Mouse (Mus musculus) layer of hippocampus, adult 9-11 months (tissue): Measurements from ENCODE around the gene Syne4.

Source experiments
- DNase-seq: peaks from one replicate; pipeline ENCODE4 v3.0.0; 2022

Syne4 gene

DNA sequence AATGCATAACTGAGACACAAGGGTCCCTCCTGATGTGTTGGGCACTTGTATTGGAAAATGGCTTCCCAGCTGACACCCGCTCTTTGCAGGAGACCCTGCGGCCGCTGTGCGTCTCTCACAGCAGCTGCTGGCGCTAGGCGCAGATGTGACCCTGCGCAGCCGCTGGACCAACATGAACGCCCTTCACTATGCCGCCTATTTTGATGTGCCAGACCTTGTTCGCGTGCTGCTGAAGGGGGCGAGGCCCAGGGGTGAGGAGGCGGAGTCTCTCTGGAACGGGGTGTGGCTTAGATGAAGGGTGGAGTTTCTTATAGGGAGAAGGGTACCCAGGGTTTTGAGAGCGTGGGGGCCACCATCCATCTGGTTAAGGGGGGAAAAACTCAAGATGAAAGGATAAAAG, 17.3 kb upstream of the Syne4 start:
- DNase-seq = no peak

DNA sequence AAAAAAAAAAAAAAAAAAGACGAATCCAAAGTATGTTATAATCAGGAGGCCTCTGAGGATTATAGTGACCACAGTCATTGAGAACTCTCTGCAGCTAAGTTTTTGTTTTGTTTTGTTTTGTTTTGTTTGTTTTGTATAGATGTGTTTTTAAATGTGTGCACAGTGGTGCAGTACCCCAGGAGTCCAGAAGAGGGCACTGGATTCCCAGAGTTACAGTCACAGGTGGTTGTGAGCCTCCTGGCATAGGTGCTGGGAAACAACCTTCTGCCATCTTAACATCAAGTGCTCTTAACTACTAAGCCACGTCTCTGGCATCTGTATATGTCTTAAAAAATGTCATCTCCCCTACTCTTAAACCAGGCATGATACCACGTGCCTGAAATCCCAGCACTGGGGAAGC, 13.7 kb upstream of the Syne4 start:
- DNase-seq = no peak

DNA sequence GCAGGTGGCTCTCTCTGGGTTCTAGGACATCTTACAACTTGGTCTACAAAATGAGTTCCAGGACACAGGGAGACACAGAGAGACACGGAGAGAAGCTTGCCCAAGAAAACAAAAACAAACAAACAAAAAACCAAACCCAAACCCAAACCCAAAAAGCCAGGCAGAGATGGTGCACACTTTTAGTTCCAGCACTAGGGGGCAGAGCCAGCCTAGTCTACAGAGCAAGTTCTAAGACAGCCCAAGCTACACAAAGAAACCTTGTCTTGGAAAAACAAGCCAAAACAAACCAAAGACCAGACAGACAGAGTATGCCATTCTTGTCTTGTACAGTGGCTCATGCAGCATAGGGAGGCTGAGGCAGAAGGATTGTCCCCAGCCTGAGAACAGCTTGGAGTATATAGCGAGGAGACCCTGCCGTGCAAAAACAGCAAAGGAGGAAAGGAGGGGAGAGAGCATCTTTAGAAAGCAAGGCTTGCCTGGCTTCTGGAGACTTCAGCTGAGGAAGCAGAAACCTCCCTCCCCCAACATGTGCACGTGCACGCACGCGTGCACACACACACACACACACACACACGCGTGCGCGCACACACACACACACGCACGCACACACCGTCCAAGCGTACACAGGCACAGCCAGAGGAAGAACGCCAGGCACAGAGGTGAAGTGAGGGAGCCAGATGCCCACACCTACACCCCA, 8.4 kb upstream of the Syne4 start:
- no peak for DNase-seq

DNA sequence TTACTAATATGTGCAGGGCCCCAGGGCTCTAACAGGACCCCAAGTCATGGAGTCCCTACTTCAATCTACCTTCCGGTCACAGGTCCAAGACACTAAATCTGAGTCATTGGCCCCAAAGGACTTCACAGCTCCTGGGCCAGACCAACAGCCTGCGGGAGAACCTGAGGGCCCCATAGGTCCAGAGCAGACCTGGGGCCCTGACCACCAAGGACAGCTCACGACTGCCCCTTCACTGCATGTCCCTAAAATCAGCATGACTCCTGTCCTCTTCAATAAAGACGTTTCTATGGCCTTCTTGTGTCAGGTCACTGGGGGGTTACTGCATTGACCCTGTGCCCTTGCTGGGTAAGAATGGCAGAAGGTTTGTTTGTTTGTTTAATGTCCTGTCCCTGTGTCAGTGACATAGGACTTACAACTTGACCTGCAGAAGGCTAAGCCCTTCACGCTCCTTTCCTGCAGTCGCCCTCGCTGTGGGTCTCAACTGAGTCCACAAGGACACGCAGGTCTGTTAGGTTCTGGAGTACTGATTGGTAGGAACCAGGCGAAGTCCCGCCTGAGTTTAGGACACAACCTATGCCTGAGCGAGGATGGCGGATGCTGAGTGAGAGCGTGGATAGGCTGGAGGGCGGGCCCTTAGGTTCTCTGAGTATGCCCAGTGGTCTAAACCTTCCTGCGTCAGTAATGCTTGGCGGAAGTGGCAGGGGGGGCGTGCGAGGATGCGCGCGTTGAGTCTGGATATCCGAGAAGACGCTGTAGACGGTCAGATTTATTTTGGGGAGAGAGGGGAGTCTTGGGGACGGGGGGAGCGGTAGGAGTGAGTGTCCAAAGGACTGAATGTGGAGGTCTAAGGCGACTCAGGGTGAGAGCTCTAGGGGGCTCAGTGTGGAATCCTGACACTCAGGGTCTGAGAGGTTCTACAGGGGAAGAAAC, 6.3 kb upstream of the Syne4 start, which contains the start of gene Alkbh6:
TSS of gene Alkbh6 (plus strand) at position 642 of the 930 bp plus-strand sequence.
- peak; percentile 98 for DNase-seq

DNA sequence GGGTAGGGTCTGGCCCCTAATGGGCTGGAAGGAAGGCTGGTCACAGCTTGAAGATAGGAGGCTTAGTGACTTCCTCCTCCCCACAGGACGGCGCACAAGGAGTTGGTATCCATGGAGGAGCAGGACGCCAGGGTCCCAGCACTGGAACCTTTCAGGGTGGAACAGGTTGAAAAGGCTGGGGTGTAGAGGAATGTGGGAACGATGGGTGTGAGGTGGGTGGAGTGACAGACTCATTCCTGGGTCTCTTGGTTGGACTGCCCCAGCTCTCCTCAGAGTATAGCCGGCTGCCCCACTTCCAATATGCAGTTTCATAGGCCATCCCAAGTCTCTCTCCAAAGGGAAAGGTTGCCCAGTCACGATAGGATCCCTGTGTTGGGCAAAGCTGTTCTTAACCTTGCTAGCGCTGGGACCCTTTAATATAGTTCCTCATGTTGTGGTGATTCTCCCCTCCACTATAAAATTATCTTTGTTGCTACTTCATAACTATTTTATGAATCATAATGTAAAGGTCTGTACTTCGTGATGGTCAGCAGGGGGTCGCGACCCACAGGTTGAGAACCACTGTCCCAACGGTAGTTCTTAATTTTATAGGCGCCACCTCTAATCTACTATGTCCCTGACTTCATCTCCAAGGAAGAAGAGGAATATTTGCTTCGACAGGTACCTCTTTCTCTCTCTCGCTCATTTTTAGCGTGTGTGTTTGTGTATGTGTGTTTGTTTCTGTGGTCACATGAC, 5.0 kb upstream of the Syne4 start:
- DNase-seq = no peak

DNA sequence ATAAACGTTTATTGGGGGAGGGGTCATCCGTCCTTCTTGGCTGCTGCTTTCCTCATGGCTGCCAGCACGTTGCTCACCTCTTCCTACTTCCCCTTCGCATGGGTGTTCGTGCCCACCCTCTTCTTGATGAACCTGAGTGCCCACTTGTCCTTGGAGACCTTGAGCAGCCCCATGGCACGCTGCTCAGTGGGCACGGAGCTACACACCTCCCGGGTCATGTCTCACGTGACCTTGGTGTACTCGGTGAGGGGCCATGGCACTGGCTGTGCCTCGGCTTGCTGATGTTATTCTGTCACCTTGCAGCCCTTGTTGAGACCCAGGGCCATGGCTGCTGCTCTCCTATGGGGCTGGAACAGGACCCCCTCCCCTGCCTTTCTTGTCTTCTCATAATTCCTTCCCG, 4.5 kb upstream of the Syne4 start:
- DNase-seq = no peak

DNA sequence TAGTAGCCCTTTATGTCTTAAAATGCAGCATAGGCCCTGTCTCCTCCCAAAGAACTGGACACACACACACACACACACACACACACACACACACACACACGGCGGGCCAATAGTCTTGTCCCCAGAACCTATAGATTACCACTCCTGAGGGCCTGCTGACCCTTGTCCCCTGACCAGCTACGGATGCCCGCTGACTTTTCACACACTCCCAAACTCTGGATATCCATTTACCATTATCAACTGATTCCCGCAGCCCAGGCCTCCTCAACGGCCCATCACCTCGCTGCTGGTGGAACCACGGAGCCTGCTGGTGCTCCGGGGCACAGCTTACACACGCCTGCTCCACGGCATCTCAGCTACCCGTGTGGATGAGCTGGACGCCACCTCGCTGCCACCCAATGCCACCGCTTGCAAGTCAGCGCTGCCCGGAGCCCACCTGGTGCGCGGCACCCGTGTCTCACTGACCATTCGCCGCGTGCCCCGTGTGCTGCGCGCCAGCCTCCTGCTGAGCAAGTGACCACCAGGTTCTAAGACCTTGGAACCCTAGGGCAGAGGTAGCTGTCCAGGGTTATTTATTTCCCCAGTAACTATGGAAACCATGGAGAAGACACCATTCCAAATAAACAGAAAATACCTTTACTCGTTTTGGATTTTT, 814 bp upstream of the Syne4 start:
- no peak for DNase-seq

DNA sequence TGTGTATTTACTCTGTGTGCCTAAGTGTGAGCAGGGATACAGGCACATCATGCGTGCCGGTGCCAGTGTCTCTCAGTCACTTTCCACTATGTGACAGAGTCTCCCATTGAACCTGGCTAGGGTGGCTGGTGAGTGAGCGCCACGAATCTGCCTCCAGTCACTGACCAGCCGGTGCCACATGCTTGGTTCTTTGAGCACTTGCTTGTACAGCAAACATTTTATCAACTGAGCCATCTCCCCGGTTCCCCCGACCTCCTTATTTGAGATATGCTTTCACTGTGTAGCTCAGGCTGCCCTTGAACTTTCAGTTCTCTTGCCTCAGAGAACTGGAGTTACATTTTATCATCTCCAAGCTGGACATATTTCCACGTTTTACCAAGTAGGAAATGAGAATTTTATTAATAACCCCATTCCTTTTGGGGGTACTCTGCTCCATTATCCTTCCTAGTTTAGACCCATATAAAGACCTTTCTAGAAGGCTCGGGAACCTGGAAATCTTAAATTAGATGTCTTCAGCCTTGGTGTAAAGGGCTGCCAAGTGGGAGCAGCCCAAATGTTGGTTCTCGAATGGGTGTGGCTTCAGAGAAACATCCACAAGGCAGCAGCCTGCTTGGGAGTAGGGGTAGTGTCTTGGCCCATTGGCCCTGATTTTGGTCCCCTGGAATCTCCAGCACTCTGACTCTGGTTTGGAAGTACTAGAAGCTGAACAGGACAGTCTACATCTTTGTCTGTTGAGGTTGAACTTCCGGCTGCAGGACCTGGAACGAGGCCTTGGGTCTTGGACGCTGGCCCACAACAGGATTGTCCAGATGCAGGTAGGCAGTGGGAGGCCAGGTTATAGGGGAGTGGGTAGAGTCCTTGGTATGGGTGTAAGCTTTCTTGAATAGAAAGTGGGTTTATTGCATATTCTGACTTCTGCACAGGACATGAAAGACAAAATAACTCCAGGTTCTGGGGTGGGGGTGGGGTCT, 1.2 kb downstream of the Syne4 start:
- DNase-seq = no peak

DNA sequence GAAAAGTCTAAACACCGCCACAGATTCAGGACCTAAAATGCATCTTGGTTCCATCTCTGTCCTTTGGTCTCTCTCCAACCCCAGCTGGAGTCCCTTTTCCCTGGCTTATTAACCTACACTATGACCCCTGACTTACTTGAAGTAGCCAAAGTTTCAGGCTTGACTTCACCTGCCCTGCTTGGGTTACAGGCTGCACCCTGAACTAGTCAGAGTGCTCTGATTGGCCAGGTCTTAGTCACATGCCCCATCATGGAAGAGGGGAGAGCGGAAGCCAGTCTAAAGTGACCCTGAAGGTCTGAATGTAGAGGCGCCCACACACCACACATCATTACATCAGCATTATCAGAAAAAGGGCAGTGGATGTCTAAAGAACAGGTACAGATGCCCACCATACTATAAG, 3.5 kb downstream of the Syne4 start:
- no peak for DNase-seq

DNA sequence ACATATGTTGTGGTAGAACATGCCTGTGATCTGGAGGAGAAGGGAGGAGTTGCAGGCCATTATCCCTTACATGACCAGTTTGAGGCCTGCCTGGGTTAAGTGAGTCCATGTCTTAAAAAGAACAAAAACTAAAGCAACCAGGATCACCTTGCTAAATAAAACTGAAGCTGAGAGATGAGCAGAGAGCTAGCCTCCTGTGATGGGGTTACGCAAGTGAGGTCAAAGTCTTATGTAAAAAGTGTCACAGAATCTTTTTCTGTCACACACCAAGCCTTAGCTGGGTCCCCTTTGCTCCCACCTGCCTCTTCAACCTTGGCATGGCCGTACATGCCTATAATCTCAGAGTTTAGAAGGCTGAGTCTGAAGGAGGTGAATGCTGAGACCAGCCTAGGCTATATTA, 6.3 kb downstream of the Syne4 start:
- no peak for DNase-seq

DNA sequence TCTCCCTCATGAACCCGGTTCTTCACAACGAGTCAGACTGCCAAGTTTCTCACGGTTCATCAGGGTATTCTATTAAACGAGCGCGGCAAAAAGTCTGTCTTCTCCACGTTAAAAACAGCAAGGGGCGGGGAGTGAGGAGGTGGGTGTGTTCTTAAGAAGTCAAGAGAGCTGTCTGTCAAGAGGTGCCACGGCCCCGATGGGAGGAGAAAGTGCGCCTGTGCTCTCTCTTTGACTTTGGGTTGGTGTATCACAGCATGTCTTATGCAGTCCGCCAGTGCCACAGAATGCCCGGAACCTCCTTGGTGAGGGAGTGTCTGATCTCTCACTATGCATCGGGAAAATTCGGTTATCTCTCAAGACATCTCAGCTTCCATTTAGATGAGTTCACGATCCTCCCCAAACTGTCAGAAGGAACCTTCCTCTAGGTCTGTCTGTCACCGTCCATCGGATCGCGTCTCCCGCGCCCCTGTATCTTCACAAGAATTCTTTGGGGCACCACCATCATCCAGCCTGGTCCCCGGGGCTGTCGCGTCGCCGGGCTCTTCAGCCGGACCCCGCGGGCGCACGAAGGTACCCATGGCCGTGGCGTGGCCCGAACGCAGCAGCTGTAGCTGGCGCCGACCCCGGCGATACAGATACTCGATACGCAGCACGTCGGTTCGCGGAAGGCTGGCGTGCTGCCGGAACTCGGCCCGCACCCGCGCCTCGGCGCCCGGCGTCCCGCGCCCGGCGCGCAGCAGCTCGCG, 7.1 kb downstream of the Syne4 start, which contains the start of gene E130208F15Rik:
TSS of gene E130208F15Rik (plus strand) at position 202 of the 746 bp plus-strand sequence.
- peak; percentile 79 for DNase-seq

DNA sequence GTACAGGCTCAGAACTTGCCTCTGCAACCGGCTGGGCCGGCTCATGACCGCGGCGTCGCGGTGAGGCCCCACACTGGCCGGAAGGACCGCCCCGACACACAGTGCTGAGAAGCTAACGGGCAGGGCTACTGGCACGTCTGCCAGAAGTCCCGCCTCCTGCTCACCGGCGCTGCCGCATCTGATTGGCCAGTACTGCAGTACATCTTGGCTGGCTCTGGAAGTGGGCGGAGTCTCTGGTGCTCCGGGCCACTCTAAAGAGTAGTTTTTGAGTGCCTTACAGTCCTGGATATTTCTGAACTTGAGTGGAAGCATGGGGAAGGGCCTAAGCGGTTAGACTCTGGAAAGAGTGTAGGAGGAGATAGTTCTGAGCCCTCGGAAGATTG, 7.7 kb downstream of the Syne4 start:
- peak; percentile 99 for DNase-seq

DNA sequence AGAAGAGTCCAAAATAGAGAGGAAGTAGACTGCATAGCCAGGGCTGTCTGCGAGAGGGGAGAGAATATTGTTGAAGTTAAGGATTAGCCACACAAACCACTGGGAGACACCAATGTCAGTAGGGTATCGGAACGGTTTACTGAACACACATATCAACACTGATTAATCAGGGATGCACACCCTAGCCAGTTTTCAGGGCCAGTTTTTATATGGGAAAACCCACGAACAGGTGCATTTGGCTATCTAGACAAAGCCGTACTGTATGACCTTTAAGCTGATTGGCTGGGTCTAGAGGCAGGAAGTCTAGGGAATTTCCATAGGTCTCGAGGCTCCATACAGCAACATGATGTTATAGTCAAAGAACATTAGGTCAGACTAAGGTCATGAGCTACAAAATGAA, 8.3 kb downstream of the Syne4 start:
- no peak for DNase-seq

DNA sequence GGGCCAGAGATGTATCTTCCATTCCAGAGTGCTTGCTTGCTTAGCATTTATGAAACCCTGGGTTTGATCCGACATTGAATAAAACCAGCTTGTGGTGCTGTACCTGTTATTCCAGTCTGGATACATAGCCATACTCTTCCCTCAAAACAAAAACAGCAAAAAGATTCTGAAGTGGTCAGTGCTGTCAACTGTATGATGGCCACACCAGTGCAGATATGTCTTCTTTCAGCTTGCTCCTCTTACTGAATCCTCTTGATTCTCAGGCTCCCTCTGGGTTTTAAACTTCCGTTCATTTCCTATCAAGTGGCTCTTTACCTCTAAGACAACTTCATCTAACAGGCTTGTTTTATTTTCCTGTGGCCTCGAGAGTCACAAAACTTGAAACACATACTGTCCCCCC, 9.2 kb downstream of the Syne4 start, which contains the start of gene Sdhaf1:
TSS of gene Sdhaf1 (minus strand) at position 101 of the 400 bp plus-strand sequence.
- no peak for DNase-seq

DNA sequence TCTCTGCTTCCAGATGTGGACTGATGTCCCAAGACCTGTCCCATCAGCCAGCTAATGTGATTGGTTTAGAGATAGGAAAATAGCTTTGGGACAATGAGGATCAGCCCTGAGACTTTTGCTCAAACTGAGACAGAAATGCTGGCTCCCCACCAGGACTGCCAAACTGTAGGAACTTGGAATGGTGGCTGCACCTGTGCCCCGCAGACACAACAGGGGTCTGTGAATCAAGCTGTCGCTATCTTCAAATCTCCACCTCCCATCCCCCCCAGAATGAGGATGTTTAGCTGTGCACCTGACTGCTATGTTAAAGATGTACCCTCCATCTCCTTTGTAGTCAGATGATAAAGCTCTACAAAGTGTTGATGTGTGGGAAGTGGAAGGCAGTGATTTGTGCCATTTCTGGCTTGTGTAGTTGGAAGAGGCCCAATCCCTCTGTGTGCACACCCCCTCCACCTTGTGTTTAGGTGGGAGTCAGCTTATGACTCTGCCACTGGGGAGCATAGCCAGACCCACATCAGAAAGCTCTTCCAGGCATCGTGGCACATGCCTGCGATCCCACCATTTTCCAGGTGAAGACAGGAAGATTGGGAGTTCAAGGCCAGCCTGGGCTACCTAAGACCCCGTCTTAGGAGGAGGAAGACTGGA, 9.8 kb downstream of the Syne4 start:
- DNase-seq = peak; percentile 79

DNA sequence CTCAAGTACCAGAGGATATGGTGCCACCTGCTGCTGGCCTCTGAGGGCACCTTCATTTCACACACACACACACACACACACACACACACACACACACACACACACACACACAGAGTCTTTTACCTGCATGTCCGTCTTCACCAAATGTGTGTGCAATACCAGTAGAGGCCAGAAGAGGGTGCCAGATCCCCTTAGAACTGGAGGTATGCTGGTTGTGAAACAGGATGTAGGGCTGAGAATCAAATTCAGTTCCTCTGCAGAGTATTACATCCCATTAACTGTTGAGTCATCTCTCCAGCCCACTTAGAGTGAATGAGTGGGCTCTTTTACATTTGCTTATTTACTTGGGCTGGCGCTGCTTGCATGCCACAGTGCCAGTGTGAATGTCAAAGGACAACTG, 10.8 kb downstream of the Syne4 start:
- no peak for DNase-seq

DNA sequence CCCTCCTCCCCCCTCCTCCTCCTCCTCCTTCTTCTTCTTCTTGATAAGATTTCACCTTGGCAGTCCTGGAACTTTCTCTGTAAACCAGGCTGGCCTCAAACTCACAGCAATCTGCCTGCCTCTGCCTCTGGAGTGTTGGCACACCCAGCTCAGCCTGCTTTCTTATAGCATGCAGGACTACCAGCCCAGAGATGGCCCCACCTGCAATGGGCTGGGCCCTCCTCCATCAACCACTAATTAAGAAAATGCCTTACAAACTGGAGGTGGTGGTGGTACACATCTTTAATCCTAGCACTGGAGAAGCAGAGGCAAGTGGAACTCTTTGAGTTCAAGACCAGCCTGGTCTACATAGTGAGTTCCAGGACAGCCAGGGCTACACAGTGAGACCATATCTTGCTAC, 11.8 kb downstream of the Syne4 start:
- DNase-seq = no peak

DNA sequence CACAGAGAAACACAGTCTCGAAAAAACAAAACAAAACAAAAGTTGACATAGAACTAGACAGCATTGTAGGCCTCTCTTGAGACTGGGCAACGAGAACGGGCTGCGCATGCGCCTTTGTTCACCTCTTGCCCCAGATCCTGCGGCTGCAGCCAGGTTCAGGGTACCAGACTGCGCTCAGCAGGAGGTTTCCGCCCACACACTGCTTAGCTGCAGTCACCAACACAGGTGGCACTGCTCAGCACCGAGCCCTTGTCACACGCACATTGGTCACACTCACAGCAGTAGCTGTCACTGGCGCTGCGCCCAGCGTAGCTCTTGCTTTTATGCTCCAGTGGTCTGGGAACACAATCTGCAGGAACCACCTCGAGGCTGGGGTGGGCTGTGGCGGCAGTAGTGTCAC, 12.5 kb downstream of the Syne4 start:
- DNase-seq = no peak

DNA sequence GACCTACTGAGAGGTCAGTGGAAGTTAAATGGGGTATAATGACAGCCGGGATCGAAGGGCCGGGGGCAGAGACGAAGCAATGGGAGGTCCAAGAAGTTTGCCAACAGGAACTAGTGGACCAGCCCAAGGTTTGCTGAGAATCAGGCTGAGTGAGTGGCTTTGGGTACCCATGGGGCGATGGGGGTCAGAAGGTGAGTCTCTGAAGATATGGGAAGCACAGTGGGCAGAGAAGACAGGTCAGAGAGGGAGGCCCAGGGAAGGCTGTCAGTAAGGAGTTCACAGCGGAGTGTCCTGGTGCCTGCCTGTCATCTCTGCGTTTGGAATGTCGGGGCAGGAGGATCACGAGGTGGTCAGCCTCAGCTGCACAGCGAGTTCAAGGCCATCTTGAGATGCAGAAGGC, 13.8 kb downstream of the Syne4 start:
- no peak for DNase-seq

DNA sequence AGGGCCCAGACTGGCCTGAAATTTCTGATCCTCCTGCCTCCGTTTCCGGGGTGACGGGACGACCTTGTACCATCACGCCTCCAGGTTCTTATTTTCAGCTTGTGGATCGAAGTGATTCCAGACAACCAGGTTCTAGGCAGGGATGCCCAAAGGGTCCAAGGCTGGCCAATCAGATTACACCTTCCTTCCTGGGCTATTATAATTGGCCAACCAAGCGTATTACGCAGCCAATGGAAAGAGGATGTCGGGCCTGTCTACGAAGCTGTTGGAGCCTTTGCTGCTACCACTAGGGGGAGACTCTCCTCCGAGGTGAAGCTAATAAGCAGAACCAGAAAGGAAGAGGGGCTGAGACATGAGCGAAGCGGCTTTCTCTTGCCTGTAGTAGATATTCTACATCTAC, 17.3 kb downstream of the Syne4 start:
- peak; percentile 95 for DNase-seq
